Mouse (Mus musculus) CH12.LX (cell line): ENCODE measurements around the gene Mgll. TPM values are rescaled to one million over a fixed set of nuclear protein-coding genes. Genes with fewer than 3 reads are reported as not detected.

Experiments used
- DNase-seq: peaks from one replicate; pipeline ENCODE4 v3.0.0-alpha.2; 2013; ENCODE audit errors: extremely low read depth
- H3K27ac ChIP-seq: 2 replicates; pipeline ENCODE4 v1.5.1; 2012; ENCODE audit warnings: low read depth, mild to moderate bottlenecking, control low read depth, moderate library complexity; ENCODE audit not compliant: insufficient read depth
- H3K27me3 ChIP-seq: replicated peaks from 2 replicates; pipeline ENCODE3; 2012; ENCODE audit warnings: inconsistent platforms
- H3K36me3 ChIP-seq, 2 experiments: replicated peaks in 1 of 2; 2 replicates each; pipeline versions ENCODE3 to v1.6.1; 2012; ENCODE audit warnings: inconsistent platforms in 1 of 2, low read length in 1 of 2, mild to moderate bottlenecking in 1 of 2, mixed read lengths in 1 of 2, moderate library complexity in 1 of 2; ENCODE audit not compliant: control insufficient read depth in 1 of 2, insufficient read depth in 1 of 2
- H3K4me1 ChIP-seq, 2 experiments: 2 replicates each; pipeline ENCODE4 v1.6.1; 2012; ENCODE audit warnings: inconsistent platforms in 1 of 2, moderate library complexity in 1 of 2; ENCODE audit not compliant: insufficient read depth in 2 of 2, control insufficient read depth in 1 of 2
- H3K4me2 ChIP-seq: 2 replicates; pipeline ENCODE4 v1.6.1; 2012; ENCODE audit warnings: low read depth, mild to moderate bottlenecking, control low read depth; ENCODE audit not compliant: poor library complexity, insufficient read depth, severe bottlenecking
- H3K4me3 ChIP-seq, 3 experiments: fragments of 150-350 bp in 1 of 3; sonication (generic) in 1 of 3; replicated peaks in 1 of 3; 2 replicates each; pipeline versions ENCODE3 to v1.5.1; 2011 to 2012; ENCODE audit warnings: low read depth in 2 of 3, low read length in 2 of 3, mild to moderate bottlenecking in 2 of 3, moderate library complexity in 2 of 3, control low read depth in 1 of 3, improper control_type of control experiment in 1 of 3, inconsistent platforms in 1 of 3, mixed read lengths in 1 of 3; ENCODE audit not compliant: poor library complexity in 1 of 3
- H3K79me2 ChIP-seq: replicated peaks from 2 replicates; pipeline ENCODE4 v1.6.1; 2012; ENCODE audit warnings: mild to moderate bottlenecking, moderate library complexity; ENCODE audit not compliant: control insufficient read depth, poor library complexity, insufficient read depth, severe bottlenecking; ENCODE audit errors: extremely low read depth
- H3K9ac ChIP-seq: 2 replicates; pipeline ENCODE4 v1.6.1; 2012; ENCODE audit warnings: low read depth, mild to moderate bottlenecking, control low read depth, moderate library complexity; ENCODE audit not compliant: insufficient read depth
- H3K9me3 ChIP-seq: replicated peaks from 2 replicates; pipeline ENCODE3; 2012; ENCODE audit warnings: low read length, inconsistent platforms, mixed read lengths
- BHLHE40 ChIP-seq: IDR thresholded peaks from 2 replicates; pipeline ENCODE4 v1.6.1; 2011; ENCODE audit warnings: mild to moderate bottlenecking, low read depth, low read length, improper control_type of control experiment
- CHD1 ChIP-seq: IDR thresholded peaks from 2 replicates; pipeline ENCODE4 v1.6.1; 2012; ENCODE audit warnings: low read depth, low read length, improper control_type of control experiment, inconsistent platforms
- CHD2 ChIP-seq: IDR thresholded peaks from 2 replicates; pipeline ENCODE4 v1.6.1; 2011; ENCODE audit warnings: low read length, improper control_type of control experiment
- E2F4 ChIP-seq: IDR thresholded peaks from 2 replicates; pipeline ENCODE4 v1.6.1; 2011; ENCODE audit warnings: low read depth, low read length, improper control_type of control experiment; ENCODE audit not compliant: insufficient replicate concordance
- ELF1 ChIP-seq: IDR thresholded peaks from 2 replicates; pipeline ENCODE4 v1.6.1; 2014; ENCODE audit warnings: low read depth, mild to moderate bottlenecking, inconsistent platforms, low read length, improper control_type of control experiment
- EP300 ChIP-seq: IDR thresholded peaks from 2 replicates; pipeline ENCODE4 v1.6.1; 2011; ENCODE audit warnings: low read length, improper control_type of control experiment
- GABPA ChIP-seq: IDR thresholded peaks from 2 replicates; pipeline ENCODE4 v1.6.1; 2012; ENCODE audit warnings: low read depth, low read length, improper control_type of control experiment, inconsistent platforms; ENCODE audit not compliant: insufficient replicate concordance
- JUN ChIP-seq: IDR thresholded peaks from 2 replicates; pipeline ENCODE4 v1.6.1; 2011; ENCODE audit warnings: low read depth, mild to moderate bottlenecking, low read length, improper control_type of control experiment, moderate library complexity; ENCODE audit not compliant: insufficient read depth
- JUND ChIP-seq: conservative IDR thresholded peaks from 2 replicates; pipeline ENCODE4 v1.6.1; 2011; ENCODE audit warnings: low read depth, low read length, improper control_type of control experiment
- MAX ChIP-seq: IDR thresholded peaks from 2 replicates; pipeline ENCODE4 v1.6.1; 2011; ENCODE audit warnings: low read length, improper control_type of control experiment
- MAZ ChIP-seq: IDR thresholded peaks from 2 replicates; pipeline ENCODE4 v1.6.1; 2012; ENCODE audit warnings: low read depth, mild to moderate bottlenecking, inconsistent platforms, low read length, improper control_type of control experiment, moderate library complexity
- MEF2A ChIP-seq: IDR thresholded peaks from 2 replicates; pipeline ENCODE4 v1.6.1; 2014; ENCODE audit warnings: low read depth, mild to moderate bottlenecking, inconsistent platforms, low read length, improper control_type of control experiment, borderline replicate concordance
- MXI1 ChIP-seq: IDR thresholded peaks from 2 replicates; pipeline ENCODE4 v1.6.1; 2011; ENCODE audit warnings: mild to moderate bottlenecking, low read depth, low read length, improper control_type of control experiment
- NELFE ChIP-seq: IDR thresholded peaks from 2 replicates; pipeline ENCODE4 v1.6.1; 2011; ENCODE audit warnings: low read depth, low read length, improper control_type of control experiment
- PAX5 ChIP-seq: IDR thresholded peaks from 2 replicates; pipeline ENCODE4 v1.6.1; 2012; ENCODE audit warnings: low read length, inconsistent platforms, mixed read lengths
- POLR2A ChIP-seq: IDR thresholded peaks from 2 replicates; pipeline ENCODE4 v1.6.1; 2011; ENCODE audit warnings: low read depth, mild to moderate bottlenecking, improper control_type of control experiment, low read length
- SIN3A ChIP-seq: IDR thresholded peaks from 2 replicates; pipeline ENCODE4 v1.6.1; 2012; ENCODE audit warnings: low read length, improper control_type of control experiment, inconsistent platforms
- SMC3 ChIP-seq: IDR thresholded peaks from 2 replicates; pipeline ENCODE4 v1.6.1; 2011; ENCODE audit warnings: low read depth, low read length, improper control_type of control experiment
- TBP ChIP-seq: conservative IDR thresholded peaks from 2 replicates; pipeline ENCODE4 v1.6.1; 2011; ENCODE audit warnings: low read depth, low read length, improper control_type of control experiment
- TCF12 ChIP-seq: IDR thresholded peaks from 2 replicates; pipeline ENCODE4 v1.6.1; 2014; ENCODE audit warnings: low read depth, mild to moderate bottlenecking, inconsistent platforms, low read length, improper control_type of control experiment
- UBTF ChIP-seq: IDR thresholded peaks from 2 replicates; pipeline ENCODE4 v1.6.1; 2012; ENCODE audit warnings: low read depth, mild to moderate bottlenecking, inconsistent platforms, low read length, improper control_type of control experiment, moderate library complexity
- USF2 ChIP-seq: conservative IDR thresholded peaks from 2 replicates; pipeline ENCODE4 v1.6.1; 2011; ENCODE audit warnings: low read depth, low read length, improper control_type of control experiment
- ZMIZ1 ChIP-seq: IDR thresholded peaks from 2 replicates; pipeline ENCODE4 v1.6.1; 2012; ENCODE audit warnings: low read depth, mild to moderate bottlenecking, inconsistent platforms, low read length, improper control_type of control experiment
- ZNF384 ChIP-seq: IDR thresholded peaks from 2 replicates; pipeline ENCODE4 v1.6.1; 2012; ENCODE audit warnings: low read depth, low read length, improper control_type of control experiment, inconsistent platforms
- dilution Hi-C: fragments of 300-500 bp; cut with MboI; formaldehyde crosslinking; loops from 2 replicates; pipeline ENCODE4 v1.14.3; 2020; ENCODE audit warnings: low sequenced_read_pairs; ENCODE audit not compliant: extremely low pct_unique_long_range_greater_than_20kb, extremely low pct_ligation_motif_present
- in situ Hi-C: fragments of 300-500 bp; cut with MboI; formaldehyde crosslinking; loops from 3 replicates; pipeline ENCODE4 v1.14.3; 2019; ENCODE audit warnings: low sequenced_read_pairs, low pct_ligation_motif_present, low pct_unique_long_range_greater_than_20kb, mixed read lengths
- polyA plus RNA-seq: library from polyadenylated mRNA; unstranded; fragments of >175 nt; gene quantifications from 2 replicates; pipeline ENCODE4 v1.2.1, GENCODE M21; 2012; ENCODE audit warnings: low read depth; ENCODE audit not compliant: insufficient read length
- total RNA-seq, 2 experiments: library from RNA; depleted of rRNA; stranded (reverse); fragments of 300-350 nt in 1 of 2; fragments of >200 nt in 1 of 2; gene quantifications; 2 replicates each; pipeline ENCODE4 v1.2.3; 2012 to 2014

Mgll gene
- total and polyA plus RNA-seq, 3 experiments = 60.8 to 81.1 (median 76.5) TPM

GRCm38 (mm10) chr6:88800191-88800590, 76.0 kb downstream of the Mgll start:
- TF ChIP-seq CHD1 = no peak
- no peak for TF ChIP-seq TCF12
- no peak for TF ChIP-seq ZNF384
- no peak for TF ChIP-seq TBP
- no peak for TF ChIP-seq NELFE
- TF ChIP-seq USF2 = no peak
- no peak for TF ChIP-seq MAX
- TF ChIP-seq JUN = no peak
- no peak for TF ChIP-seq ZMIZ1
- H3K9ac ChIP-seq = no peak overlapping the region
- H3K36me3 ChIP-seq = peaks cover 64 to 90% of the 10 kb centered on the region in 2 experiments
- no peaks in the 10 kb centered on the region for H3K9me3 ChIP-seq
- no peaks in the 10 kb centered on the region for H3K27me3 ChIP-seq
- H3K27ac ChIP-seq = no peak overlapping the region
- no peak overlapping the region for H3K4me3 ChIP-seq
- H3K4me1 ChIP-seq = peaks cover 0 to 23% of the 10 kb centered on the region in 2 experiments; a peak in 3 of 4 replicates
- dilution Hi-C loops (no loop called here), in situ Hi-C loops (no loop called here)
- peaks cover 66% of the 10 kb centered on the region for H3K79me2 ChIP-seq
- H3K4me2 ChIP-seq = no peak overlapping the region
- no peak for DNase-seq

GRCm38 (mm10) chr6:88800735-88801134, 76.5 kb downstream of the Mgll start:
- no peak overlapping the region for H3K9ac ChIP-seq
- H3K4me1 ChIP-seq = peaks cover 0 to 19% of the 10 kb centered on the region in 2 experiments; a peak in 3 of 4 replicates
- TF ChIP-seq ZNF384 (no peak), JUND (no peak), PAX5 (no peak), CHD1 (no peak), ZMIZ1 (no peak), USF2 (no peak), ELF1 (no peak), EP300 (no peak)
- in situ Hi-C loops (no loop called here), dilution Hi-C loops (no loop called here)
- no peaks in the 10 kb centered on the region for H3K9me3 ChIP-seq
- H3K36me3 ChIP-seq = peaks cover 68 to 90% of the 10 kb centered on the region in 2 experiments
- H3K4me2 ChIP-seq = no peak overlapping the region
- no peaks in the 10 kb centered on the region for H3K27me3 ChIP-seq
- no peak overlapping the region for H3K27ac ChIP-seq
- H3K4me3 ChIP-seq = no peak overlapping the region
- peaks cover 60% of the 10 kb centered on the region for H3K79me2 ChIP-seq
- no peak for DNase-seq

GRCm38 (mm10) chr6:88803051-88803450, 78.8 kb downstream of the Mgll start:
- no peak overlapping the region for H3K4me2 ChIP-seq
- peaks cover 6 to 33% of the 10 kb centered on the region in 2 experiments for H3K4me1 ChIP-seq
- no peak overlapping the region for H3K27ac ChIP-seq
- dilution Hi-C loops = no loop called here
- no peaks in the 10 kb centered on the region for H3K27me3 ChIP-seq
- H3K4me3 ChIP-seq = no peak overlapping the region
- peaks cover 71 to 92% of the 10 kb centered on the region in 2 experiments for H3K36me3 ChIP-seq
- no peaks in the 10 kb centered on the region for H3K9me3 ChIP-seq
- H3K79me2 ChIP-seq = peaks cover 46% of the 10 kb centered on the region
- in situ Hi-C loops = no loop called here
- no peak overlapping the region for H3K9ac ChIP-seq
- no peak for DNase-seq
- no peak for TF ChIP-seq SMC3
- no peak for TF ChIP-seq GABPA
- no peak for TF ChIP-seq MXI1
- TF ChIP-seq JUND = no peak
- no peak for TF ChIP-seq ELF1
- TF ChIP-seq MEF2A = no peak
- TF ChIP-seq EP300 = no peak
- TF ChIP-seq CHD2 = no peak
- no peak for TF ChIP-seq TCF12
- no peak for TF ChIP-seq E2F4
- TF ChIP-seq NELFE = no peak
- TF ChIP-seq MAX = no peak
- TF ChIP-seq ZNF384 = no peak
- no peak for TF ChIP-seq POLR2A
- TF ChIP-seq BHLHE40 = no peak
- no peak for TF ChIP-seq MAZ
- no peak for TF ChIP-seq SIN3A
- no peak for TF ChIP-seq UBTF
- no peak for TF ChIP-seq JUN
- TF ChIP-seq, all 38 proteins: peak for 0
